Mouse (Mus musculus): Measurements from ENCODE around the gene Enah. TPM values are rescaled to one million over a fixed set of nuclear protein-coding genes. Genes with fewer than 3 reads are reported as not detected.

Enah gene
- polyA plus RNA-seq, 1 experiment = 122 TPM

GRCm38 (mm10) chr1:181953547-181953946 is 66.2 kb downstream of the Enah start:
- TF ChIP-seq POLR2A (IDR thresholded peaks at IDR 0.05; ENCODE audit: borderline replicate concordance, extremely low read depth, insufficient read depth, insufficient read length, poor library complexity, severe bottlenecking) = no peak
- TF ChIP-seq CTCF (IDR thresholded peaks at IDR 0.05; ENCODE audit: borderline replicate concordance, extremely low read depth, insufficient read depth, insufficient read length) = no peak

GRCm38 (mm10) chr1:181951266-181951665 is 68.5 kb downstream of the Enah start:
- TF ChIP-seq CTCF (IDR thresholded peaks at IDR 0.05; ENCODE audit: borderline replicate concordance, extremely low read depth, insufficient read depth, insufficient read length) = no peak
- TF ChIP-seq POLR2A (IDR thresholded peaks at IDR 0.05; ENCODE audit: borderline replicate concordance, extremely low read depth, insufficient read depth, insufficient read length, poor library complexity, severe bottlenecking) = no peak
- no peak for DNase-seq (ENCODE audit: low read depth)

More at GRCm38 (mm10) chr1:181953547-181953946, 66.2 kb downstream of the Enah start:
- DNase-seq (ENCODE audit: low read depth) = no peak

GRCm38 (mm10) chr1:181950721-181951120 is 69.1 kb downstream of the Enah start:
- DNase-seq (ENCODE audit: low read depth) = no peak
- TF ChIP-seq POLR2A (IDR thresholded peaks at IDR 0.05; ENCODE audit: borderline replicate concordance, extremely low read depth, insufficient read depth, insufficient read length, poor library complexity, severe bottlenecking) (no peak), CTCF (IDR thresholded peaks at IDR 0.05; ENCODE audit: borderline replicate concordance, extremely low read depth, insufficient read depth, insufficient read length) (no peak)

DNA sequence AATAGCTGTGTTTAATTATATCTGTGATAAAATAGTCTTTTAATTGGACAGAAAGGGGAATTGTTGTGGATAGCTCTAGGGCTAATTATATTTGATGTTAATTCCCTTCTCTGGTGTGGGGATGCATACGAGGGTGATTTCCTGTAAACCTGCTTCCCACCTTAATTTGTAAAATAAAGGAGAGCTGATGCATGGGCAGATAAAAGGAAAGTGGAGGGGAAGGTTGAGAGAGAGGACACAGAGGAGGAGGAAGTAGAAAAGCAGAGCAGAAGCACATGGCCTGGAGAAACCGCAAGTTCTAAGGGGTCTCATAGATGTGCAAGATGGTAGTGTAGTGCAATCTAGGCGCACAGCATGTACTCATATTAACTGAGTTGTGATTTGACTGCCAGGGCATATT is 71.6 kb downstream of the Enah start:
- TF ChIP-seq POLR2A (IDR thresholded peaks at IDR 0.05; ENCODE audit: borderline replicate concordance, extremely low read depth, insufficient read depth, insufficient read length, poor library complexity, severe bottlenecking) (no peak), CTCF (IDR thresholded peaks at IDR 0.05; ENCODE audit: borderline replicate concordance, extremely low read depth, insufficient read depth, insufficient read length) (no peak)
- DNase-seq (ENCODE audit: low read depth) = no peak

DNA sequence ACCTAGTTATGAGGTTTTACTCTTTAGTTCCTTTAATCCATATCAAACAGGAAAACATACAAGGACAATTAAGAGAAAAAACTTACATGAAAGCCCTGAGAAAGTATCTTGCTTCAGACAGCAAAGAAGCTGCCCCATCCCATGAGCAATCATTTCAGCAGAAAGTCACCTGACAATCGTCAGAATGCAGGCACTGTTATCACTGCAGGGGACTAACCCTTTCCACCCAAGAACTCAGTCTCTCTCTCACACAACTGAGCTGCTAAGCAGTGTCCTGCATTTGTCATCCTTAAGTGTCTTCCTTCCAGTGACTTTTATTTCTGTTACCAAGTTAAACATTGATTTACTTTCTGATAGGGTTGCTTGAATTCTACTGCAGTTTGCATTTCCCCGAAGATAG is 82.7 kb downstream of the Enah start:
- TF ChIP-seq POLR2A (IDR thresholded peaks at IDR 0.05; ENCODE audit: borderline replicate concordance, extremely low read depth, insufficient read depth, insufficient read length, poor library complexity, severe bottlenecking) (no peak), CTCF (IDR thresholded peaks at IDR 0.05; ENCODE audit: borderline replicate concordance, extremely low read depth, insufficient read depth, insufficient read length) (no peak)
- DNase-seq (ENCODE audit: low read depth) = no peak

- no peak for TF ChIP-seq POLR2A (IDR thresholded peaks at IDR 0.05; ENCODE audit: borderline replicate concordance, extremely low read depth, insufficient read depth, insufficient read length, poor library complexity, severe bottlenecking)
- TF ChIP-seq CTCF (IDR thresholded peaks at IDR 0.05; ENCODE audit: borderline replicate concordance, extremely low read depth, insufficient read depth, insufficient read length) = no peak
- no peak for DNase-seq (ENCODE audit: low read depth)
Measured at GRCm38 (mm10) chr1:181928388-181928787, 91.4 kb downstream of the Enah start.

DNA sequence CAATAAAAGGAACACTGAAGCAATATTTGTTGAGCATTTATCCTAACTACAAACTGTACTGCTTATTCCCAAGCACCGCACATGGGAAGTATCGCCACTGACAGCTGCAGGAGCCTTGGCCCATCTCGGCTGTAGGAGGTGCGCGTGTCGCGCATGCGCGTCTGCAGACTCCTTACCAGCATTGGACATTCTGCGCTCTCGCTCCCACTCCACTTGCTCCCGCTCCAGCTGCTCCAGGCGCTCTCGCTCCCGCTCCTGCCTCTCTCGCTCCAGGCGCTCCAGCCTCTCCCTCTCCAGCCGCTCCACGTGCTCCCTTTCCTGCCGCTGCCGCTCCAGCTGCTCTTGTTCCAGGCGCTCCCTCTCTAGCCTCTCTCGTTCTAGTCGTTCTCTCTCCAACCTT is 96.4 kb downstream of the Enah start:
- no peak for TF ChIP-seq POLR2A (IDR thresholded peaks at IDR 0.05; ENCODE audit: borderline replicate concordance, extremely low read depth, insufficient read depth, insufficient read length, poor library complexity, severe bottlenecking)
- TF ChIP-seq CTCF (IDR thresholded peaks at IDR 0.05; ENCODE audit: borderline replicate concordance, extremely low read depth, insufficient read depth, insufficient read length) = no peak
- DNase-seq (ENCODE audit: low read depth) = peak; percentile 83

GRCm38 (mm10) chr1:181921580-181922494 is 98.0 kb downstream of the Enah start:
- peak; percentile 32 for DNase-seq (ENCODE audit: low read depth)
- TF ChIP-seq POLR2A (IDR thresholded peaks at IDR 0.05; ENCODE audit: borderline replicate concordance, extremely low read depth, insufficient read depth, insufficient read length, poor library complexity, severe bottlenecking) = no peak
- TF ChIP-seq CTCF (IDR thresholded peaks at IDR 0.05; ENCODE audit: borderline replicate concordance, extremely low read depth, insufficient read depth, insufficient read length) = no peak; the same call in 1 of the 2 replicates

GRCm38 (mm10) chr1:181911841-181912240 is 107.9 kb downstream of the Enah start:
- DNase-seq (ENCODE audit: low read depth) = no peak
- TF ChIP-seq CTCF (IDR thresholded peaks at IDR 0.05; ENCODE audit: borderline replicate concordance, extremely low read depth, insufficient read depth, insufficient read length) (no peak), POLR2A (IDR thresholded peaks at IDR 0.05; ENCODE audit: borderline replicate concordance, extremely low read depth, insufficient read depth, insufficient read length, poor library complexity, severe bottlenecking) (no peak)

- peak; percentile 59 for DNase-seq (ENCODE audit: low read depth)
Measured at GRCm38 (mm10) chr1:181901706-181902373, 118.0 kb downstream of the Enah start.

DNA sequence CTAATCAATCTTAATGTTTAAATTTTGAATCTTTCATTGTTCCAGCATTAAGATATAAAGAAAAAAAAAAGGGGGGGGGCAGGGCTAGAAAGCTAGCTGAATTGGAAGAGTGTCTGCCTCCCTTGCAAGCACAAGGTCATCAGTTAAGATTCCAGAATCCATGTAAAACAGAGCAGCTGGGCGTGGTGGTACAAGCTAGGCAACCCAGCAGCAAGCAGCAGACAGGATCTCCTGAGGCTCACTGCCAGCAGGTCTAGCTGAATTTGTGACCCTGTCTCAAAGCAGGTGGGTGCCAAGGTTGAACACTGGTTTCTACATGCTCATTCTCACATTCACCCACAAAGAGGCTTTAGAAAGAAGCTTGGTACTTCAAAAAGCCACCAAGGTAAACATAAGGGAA is 118.9 kb downstream of the Enah start:
- no peak for DNase-seq (ENCODE audit: low read depth)
- no peak for TF ChIP-seq POLR2A (IDR thresholded peaks at IDR 0.05; ENCODE audit: borderline replicate concordance, extremely low read depth, insufficient read depth, insufficient read length, poor library complexity, severe bottlenecking)
- TF ChIP-seq CTCF (IDR thresholded peaks at IDR 0.05; ENCODE audit: borderline replicate concordance, extremely low read depth, insufficient read depth, insufficient read length) = no peak

More at GRCm38 (mm10) chr1:181901706-181902373, 118.0 kb downstream of the Enah start:
- TF ChIP-seq POLR2A (IDR thresholded peaks at IDR 0.05; ENCODE audit: borderline replicate concordance, extremely low read depth, insufficient read depth, insufficient read length, poor library complexity, severe bottlenecking) = no peak
- TF ChIP-seq CTCF (IDR thresholded peaks at IDR 0.05; ENCODE audit: borderline replicate concordance, extremely low read depth, insufficient read depth, insufficient read length) = no peak
